Mouse (Mus musculus): ENCODE results near the gene Gm10282. TPM values are rescaled to one million over a fixed set of nuclear protein-coding genes. Genes with fewer than 3 reads are reported as not detected.
A peak's percentile ranks its signal among the peaks of the same experiment; 100 is the strongest.

Gm10282 gene
- polyA plus RNA-seq, 1 experiment from 2014 or later, result 36.7 TPM

- Histone ChIP-seq H3K27ac (no peak overlapping the region), H3K27me3 (ENCODE audit: poor library complexity, severe bottlenecking) (no peaks in the 10 kb centered on the region), H3K4me3 (no peak overlapping the region), H3K4me1 (0 out of 2 replicates have a peak, but pooled peaks cover 3% of the 10 kb centered on the region), H3K9me3 (no peaks in the 10 kb centered on the region), H3K36me3 (replicated peaks) (no peaks in the 10 kb centered on the region)
- no peak for DNase-seq (ENCODE audit: extremely low spot score, low spot score)
- WGBS, result 82% methylated on average over 3 of the region's 3 CpGs
These were observed 27.8 kb downstream of the Gm10282 start for GRCm38 (mm10) chr8:72277244-72277643.

GRCm38 (mm10) chr8:72273807-72274206 lies 31.3 kb downstream of the Gm10282 start:
- Histone ChIP-seq H3K4me1 (no peaks in the 10 kb centered on the region), H3K9me3 (no peaks in the 10 kb centered on the region), H3K36me3 (replicated peaks) (no peaks in the 10 kb centered on the region), H3K27ac (no peak overlapping the region), H3K27me3 (ENCODE audit: poor library complexity, severe bottlenecking) (no peaks in the 10 kb centered on the region), H3K4me3 (no peak overlapping the region)
- no peak for DNase-seq (ENCODE audit: extremely low spot score, low spot score)
- 79% methylated on average over 5 of the region's 5 CpGs for WGBS

DNA sequence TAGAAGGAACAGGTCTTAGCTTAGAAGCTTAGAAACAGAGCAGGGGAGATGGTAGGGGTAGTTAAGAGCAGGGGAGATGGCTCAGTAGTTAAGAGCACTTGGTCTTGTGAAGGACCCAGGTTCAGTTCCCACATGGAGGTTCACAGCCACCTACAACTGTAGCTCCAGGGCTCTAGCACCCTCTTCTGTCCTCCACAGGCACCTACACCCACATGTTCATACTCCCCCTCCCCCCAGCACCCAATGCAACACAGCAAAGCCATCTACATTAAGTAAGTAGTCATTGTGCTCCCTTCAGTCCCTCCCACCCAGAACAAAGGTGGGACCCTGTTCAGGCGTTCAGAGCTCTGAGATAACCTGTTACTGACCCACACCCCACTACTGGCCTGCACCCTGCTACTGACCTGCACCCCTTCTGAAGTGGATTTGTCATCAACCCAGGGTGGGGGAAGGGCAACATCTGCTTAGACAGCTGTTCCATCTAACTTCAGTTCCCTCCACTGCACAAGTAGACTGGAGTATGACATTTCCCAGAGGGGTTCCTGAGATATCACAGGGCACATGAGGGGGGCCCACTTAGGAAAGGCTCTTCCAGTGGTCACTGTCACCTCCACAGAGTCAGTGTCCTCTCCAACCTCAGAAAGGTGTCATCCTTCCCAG lies 31.8 kb downstream of the Gm10282 start:
- H3K4me1 ChIP-seq, result no peaks in the 10 kb centered on the region
- H3K27ac ChIP-seq, result no peak overlapping the region
- H3K4me3 ChIP-seq, result no peak overlapping the region
- WGBS, result 60% methylated on average over 1 of the region's 1 CpGs
- no peak for DNase-seq (ENCODE audit: extremely low spot score, low spot score)
- no peaks in the 10 kb centered on the region for H3K9me3 ChIP-seq
- no peaks in the 10 kb centered on the region for H3K27me3 ChIP-seq (ENCODE audit: poor library complexity, severe bottlenecking)
- no peaks in the 10 kb centered on the region for H3K36me3 ChIP-seq (replicated peaks)

DNA sequence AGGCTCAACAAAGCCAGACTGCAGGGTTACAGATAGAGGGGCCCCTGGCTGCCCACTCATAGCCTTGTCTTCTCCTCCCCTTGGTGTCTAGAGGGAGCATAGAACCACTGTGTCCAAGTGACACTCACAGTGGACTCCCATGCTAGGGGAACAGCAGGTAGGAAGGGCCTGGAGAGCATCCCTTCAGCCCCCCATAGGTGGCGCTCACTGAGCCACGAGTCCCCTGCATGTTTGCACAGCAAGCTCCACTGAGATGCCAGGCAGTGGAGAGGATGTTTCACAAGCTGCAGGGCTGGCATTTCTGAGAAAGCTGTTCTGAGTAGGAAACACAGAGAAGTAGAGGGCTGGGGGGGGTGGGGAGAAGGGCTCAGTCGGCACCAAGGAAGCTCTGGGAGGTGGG lies 32.7 kb downstream of the Gm10282 start:
- peak; percentile 21 for DNase-seq (ENCODE audit: extremely low spot score, low spot score)
- Histone ChIP-seq H3K27ac (no peak overlapping the region), H3K4me3 (no peak overlapping the region), H3K9me3 (no peaks in the 10 kb centered on the region), H3K27me3 (ENCODE audit: poor library complexity, severe bottlenecking) (no peaks in the 10 kb centered on the region), H3K4me1 (no peaks in the 10 kb centered on the region), H3K36me3 (replicated peaks) (no peaks in the 10 kb centered on the region)
- 25% methylated on average over 3 of the region's 3 CpGs for WGBS

DNA sequence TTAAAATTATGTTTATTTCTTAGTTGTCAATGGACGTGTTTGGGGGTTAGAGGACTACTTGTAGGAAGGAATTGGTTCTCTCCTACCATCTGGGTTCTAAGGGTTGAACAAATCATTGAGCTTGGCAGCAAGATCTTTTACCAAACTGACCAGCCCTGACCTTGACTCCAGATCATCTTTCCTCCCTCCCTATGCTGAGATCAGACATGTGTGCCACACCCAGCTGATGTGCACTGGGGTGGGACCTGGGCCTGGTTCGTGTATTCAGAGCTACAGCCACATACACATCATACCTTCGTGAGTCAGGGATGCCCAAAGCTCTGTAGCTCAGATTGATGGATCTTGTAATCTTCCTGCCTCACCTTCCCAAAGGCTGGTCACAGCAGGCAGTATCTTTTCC lies 33.4 kb downstream of the Gm10282 start:
- no peak for DNase-seq (ENCODE audit: extremely low spot score, low spot score)
- H3K27me3 ChIP-seq (ENCODE audit: poor library complexity, severe bottlenecking), result no peaks in the 10 kb centered on the region
- WGBS, result 83% methylated on average over 3 of the region's 3 CpGs
- H3K36me3 ChIP-seq (replicated peaks), result no peaks in the 10 kb centered on the region
- H3K9me3 ChIP-seq, result no peaks in the 10 kb centered on the region
- H3K4me3 ChIP-seq, result no peak overlapping the region
- no peak overlapping the region for H3K27ac ChIP-seq
- H3K4me1 ChIP-seq, result no peaks in the 10 kb centered on the region

DNA sequence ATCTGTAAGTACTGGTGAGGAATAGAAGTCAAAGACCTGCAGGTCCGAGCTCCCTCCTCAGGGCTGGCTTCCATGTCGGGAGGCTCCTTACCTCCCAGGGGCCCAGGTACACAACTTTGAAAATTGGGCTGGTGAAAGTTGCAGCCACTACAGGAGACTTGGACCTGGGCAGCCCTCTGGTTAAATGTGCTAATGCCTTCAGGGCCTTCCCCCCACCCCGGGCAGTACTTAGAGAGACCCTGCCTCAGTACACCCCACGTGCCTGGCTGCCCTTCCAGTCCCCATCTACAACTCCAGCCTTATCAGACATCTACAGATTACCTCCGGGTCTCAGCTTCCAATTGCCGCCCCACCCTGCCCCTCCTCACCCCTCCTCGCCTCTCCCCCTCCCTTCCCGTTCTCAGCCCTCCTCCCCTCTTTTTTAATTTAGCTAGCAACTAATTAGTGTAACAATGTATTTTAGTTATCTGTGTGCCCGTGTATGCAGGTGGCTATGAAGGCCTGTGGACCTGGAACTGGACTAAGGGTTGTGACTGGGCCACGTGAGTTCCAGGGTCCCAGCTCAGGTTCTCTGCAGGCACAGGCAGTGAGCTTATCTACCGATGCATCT lies 33.9 kb downstream of the Gm10282 start:
- Histone ChIP-seq H3K9me3 (no peaks in the 10 kb centered on the region), H3K4me1 (no peaks in the 10 kb centered on the region), H3K36me3 (replicated peaks) (no peaks in the 10 kb centered on the region), H3K4me3 (no peak overlapping the region), H3K27ac (no peak overlapping the region), H3K27me3 (ENCODE audit: poor library complexity, severe bottlenecking) (no peaks in the 10 kb centered on the region)
- no peak for DNase-seq (ENCODE audit: extremely low spot score, low spot score)
- WGBS, result 81% methylated on average over 11 of the region's 11 CpGs

DNA sequence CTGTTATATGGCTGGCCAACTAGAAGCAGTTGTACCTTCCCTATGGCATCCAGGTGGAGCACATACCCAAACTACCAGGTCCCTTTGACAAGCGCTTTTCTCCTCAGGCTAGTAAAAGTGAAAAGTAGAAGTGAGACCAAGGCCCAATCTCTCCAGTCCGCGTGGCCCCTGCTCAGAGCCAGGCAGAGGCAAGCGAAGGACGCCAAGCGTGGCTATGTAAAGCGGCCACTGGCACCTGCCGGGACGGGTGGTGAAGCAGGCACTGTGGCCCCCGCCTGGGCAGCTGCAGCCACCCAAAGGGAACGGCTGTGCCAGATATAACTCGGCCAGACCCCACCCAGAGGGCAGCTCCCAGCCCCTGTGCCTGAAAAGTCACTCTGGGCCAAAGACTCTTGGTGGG lies 34.5 kb downstream of the Gm10282 start:
- H3K36me3 ChIP-seq (replicated peaks), result no peaks in the 10 kb centered on the region
- 92% methylated on average over 12 of the region's 12 CpGs for WGBS
- H3K27ac ChIP-seq, result no peak overlapping the region
- no peaks in the 10 kb centered on the region for H3K9me3 ChIP-seq
- no peak for DNase-seq (ENCODE audit: extremely low spot score, low spot score)
- H3K4me3 ChIP-seq, result no peak overlapping the region
- no peaks in the 10 kb centered on the region for H3K27me3 ChIP-seq (ENCODE audit: poor library complexity, severe bottlenecking)
- no peaks in the 10 kb centered on the region for H3K4me1 ChIP-seq

GRCm38 (mm10) chr8:72268356-72268755 lies 36.7 kb downstream of the Gm10282 start:
- no peak for DNase-seq (ENCODE audit: extremely low spot score, low spot score)
- Histone ChIP-seq H3K4me1 (no peaks in the 10 kb centered on the region), H3K36me3 (replicated peaks) (no peaks in the 10 kb centered on the region), H3K27me3 (ENCODE audit: poor library complexity, severe bottlenecking) (no peaks in the 10 kb centered on the region), H3K27ac (peak overlapping the region; percentile 63; the same call in 1 of the 2 replicates), H3K9me3 (no peaks in the 10 kb centered on the region), H3K4me3 (no peak overlapping the region)
- 80% methylated on average over 15 of the region's 15 CpGs for WGBS

- 98% methylated on average over 8 of the region's 8 CpGs for WGBS
- Histone ChIP-seq H3K27ac (no peak overlapping the region), H3K27me3 (ENCODE audit: poor library complexity, severe bottlenecking) (no peaks in the 10 kb centered on the region), H3K4me1 (no peaks in the 10 kb centered on the region), H3K9me3 (no peaks in the 10 kb centered on the region), H3K4me3 (no peak overlapping the region), H3K36me3 (replicated peaks) (no peaks in the 10 kb centered on the region)
- no peak for DNase-seq (ENCODE audit: extremely low spot score, low spot score)
These were observed 38.0 kb downstream of the Gm10282 start for GRCm38 (mm10) chr8:72267106-72267505.

DNA sequence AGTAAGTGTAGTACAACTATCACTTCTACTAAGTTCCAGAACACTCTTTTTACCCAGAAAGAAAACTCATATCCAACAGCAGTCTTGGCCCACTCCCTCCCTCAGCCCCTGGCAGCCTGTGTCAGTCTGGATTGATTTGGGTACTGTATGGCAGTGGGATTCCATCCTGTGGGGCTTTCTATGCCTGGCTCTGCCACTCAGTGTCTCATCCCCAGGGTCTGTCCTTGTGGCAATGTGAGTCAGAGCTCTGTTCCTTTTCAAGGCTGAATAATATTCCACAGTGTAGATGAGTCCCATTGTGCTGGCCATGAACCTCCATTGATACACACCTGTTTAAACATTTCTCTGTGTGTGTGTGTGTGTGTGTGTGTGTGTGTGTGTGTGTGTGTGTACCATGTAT lies 38.4 kb downstream of the Gm10282 start:
- no peak for DNase-seq (ENCODE audit: extremely low spot score, low spot score)
- no peak overlapping the region for H3K27ac ChIP-seq
- H3K9me3 ChIP-seq, result no peaks in the 10 kb centered on the region
- no peak overlapping the region for H3K4me3 ChIP-seq
- no peaks in the 10 kb centered on the region for H3K4me1 ChIP-seq
- no peaks in the 10 kb centered on the region for H3K27me3 ChIP-seq (ENCODE audit: poor library complexity, severe bottlenecking)
- H3K36me3 ChIP-seq (replicated peaks), result no peaks in the 10 kb centered on the region

DNA sequence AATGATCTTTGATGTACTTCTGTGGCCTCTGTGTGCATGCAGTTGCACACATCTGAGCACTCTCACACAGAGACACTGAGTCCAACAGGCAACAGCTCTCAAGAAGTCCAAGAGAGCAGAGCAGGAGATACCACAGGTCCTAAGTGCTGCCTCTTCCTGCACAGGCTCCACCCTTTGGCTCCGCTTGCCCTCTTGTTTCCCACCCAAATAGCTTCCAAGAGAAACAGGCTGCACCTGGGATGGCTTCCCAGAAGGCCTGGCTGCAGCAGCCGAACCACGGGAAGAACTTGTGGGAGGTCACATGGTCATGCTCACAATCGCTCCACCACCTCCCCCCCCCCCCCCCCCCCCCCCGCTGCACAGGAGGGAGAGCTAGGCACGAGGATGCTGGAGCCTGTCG lies 39.7 kb downstream of the Gm10282 start:
- Histone ChIP-seq H3K36me3 (replicated peaks) (no peaks in the 10 kb centered on the region), H3K27ac (no peak overlapping the region), H3K4me3 (no peak overlapping the region), H3K27me3 (ENCODE audit: poor library complexity, severe bottlenecking) (no peaks in the 10 kb centered on the region), H3K9me3 (no peaks in the 10 kb centered on the region), H3K4me1 (no peaks in the 10 kb centered on the region)
- WGBS, result 73% methylated on average over 4 of the region's 7 CpGs
- DNase-seq (ENCODE audit: extremely low spot score, low spot score), result no peak

GRCm38 (mm10) chr8:72263451-72263850 lies 41.6 kb downstream of the Gm10282 start:
- Histone ChIP-seq H3K36me3 (replicated peaks) (no peaks in the 10 kb centered on the region), H3K27ac (no peak overlapping the region), H3K9me3 (no peaks in the 10 kb centered on the region), H3K27me3 (ENCODE audit: poor library complexity, severe bottlenecking) (no peaks in the 10 kb centered on the region), H3K4me1 (no peaks in the 10 kb centered on the region), H3K4me3 (no peak overlapping the region)
- DNase-seq (ENCODE audit: extremely low spot score, low spot score), result no peak
- whole genome bisulfite sequencing, result 76% methylated on average over 7 of the region's 7 CpGs

- no peaks in the 10 kb centered on the region for H3K4me1 ChIP-seq
- H3K36me3 ChIP-seq (replicated peaks), result no peaks in the 10 kb centered on the region
- no peak for DNase-seq (ENCODE audit: extremely low spot score, low spot score)
- H3K27me3 ChIP-seq (ENCODE audit: poor library complexity, severe bottlenecking), result no peaks in the 10 kb centered on the region
- WGBS, result 94% methylated on average over 2 of the region's 2 CpGs
- H3K4me3 ChIP-seq, result no peak overlapping the region
- H3K27ac ChIP-seq, result no peak overlapping the region
- H3K9me3 ChIP-seq, result no peaks in the 10 kb centered on the region
These were observed 42.3 kb downstream of the Gm10282 start for GRCm38 (mm10) chr8:72262756-72263155.
